Mouse (Mus musculus) CD4-positive naive resting alpha-beta T cell, adult 76 days (primary cell): ENCODE results near the gene Ihh. TPM values are rescaled to one million over a fixed set of nuclear protein-coding genes. Genes with fewer than 3 reads are reported as not detected.

ENCODE experiments used
- total RNA-seq: library from RNA; stranded (reverse); gene quantifications from one replicate; pipeline ENCODE4 v1.2.4, GENCODE M21; 2023

The Ihh gene
- 0.44 TPM for total RNA-seq

DNA sequence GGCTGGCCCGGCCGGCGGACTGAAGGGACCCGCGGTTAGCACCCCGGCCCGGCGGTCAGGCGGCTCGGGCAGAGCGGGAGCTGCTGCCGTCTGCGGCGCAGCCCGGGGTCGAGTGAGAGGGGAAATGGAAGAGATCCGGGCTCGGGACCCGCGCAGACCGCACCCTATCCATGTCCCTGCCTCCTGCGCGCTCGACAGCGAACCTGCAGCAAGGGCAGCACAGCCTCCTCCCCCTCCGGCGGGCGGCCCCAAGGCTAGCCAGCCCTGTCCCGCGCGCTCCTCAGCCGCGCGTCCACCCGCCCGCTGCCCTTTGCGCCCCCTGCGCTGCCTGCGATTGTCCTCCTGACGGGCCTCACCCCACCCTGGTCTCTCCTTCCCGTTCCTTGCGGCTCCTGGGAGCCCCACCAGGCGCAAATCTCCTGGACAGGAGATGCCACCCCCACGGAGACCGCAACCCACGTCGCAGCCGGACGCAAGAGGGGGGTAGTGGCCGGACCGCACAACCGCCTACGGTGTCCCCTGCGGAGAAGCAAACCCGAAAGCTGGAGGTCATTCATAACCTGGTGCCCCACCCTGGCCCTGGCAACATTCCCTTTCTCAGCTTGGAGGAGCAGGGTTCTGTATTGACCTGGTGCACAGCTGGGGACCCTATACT lies at the start of gene Ihh:
Gene Ihh (minus strand): TSS at position 117 of the 655 bp plus-strand sequence.

DNA sequence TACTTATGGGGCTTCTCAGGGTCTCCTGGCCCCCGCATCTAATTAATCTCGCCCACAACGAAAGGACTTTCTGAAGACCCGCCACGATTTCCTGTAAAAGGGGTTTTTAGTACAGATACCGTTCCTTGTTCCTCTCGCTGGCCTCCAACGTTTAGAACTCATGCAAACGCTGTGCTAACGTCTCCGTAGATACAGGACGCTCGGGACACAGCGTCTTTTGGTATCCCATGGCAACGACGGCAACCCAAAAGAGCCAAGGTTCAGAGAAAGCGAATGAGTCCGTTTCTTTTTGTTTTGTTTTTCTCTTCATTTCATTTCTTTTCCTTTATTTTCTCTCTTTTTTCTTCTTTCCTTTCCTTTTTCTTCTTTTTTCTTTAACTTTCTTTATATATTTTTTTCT lies 16.1 kb downstream of the Ihh start, which contains the start of gene Cfap65:
Gene Cfap65 (minus strand): TSS at position 198 of the 400 bp plus-strand sequence.

Other genes with a start within 250 kb of the Ihh start
- 3.5 TPM for gene Cyp27a1, start 238.1 kb downstream of the Ihh start, total RNA-seq
- gene Prkag3, start 202.5 kb downstream of the Ihh start, total RNA-seq = not detected
- gene Wnt6, start 179.8 kb downstream of the Ihh start, total RNA-seq = not detected
- gene Wnt10a, start 160.2 kb downstream of the Ihh start, total RNA-seq = 0.62 TPM
- not detected for gene Cdk5r2, start 96.7 kb downstream of the Ihh start, total RNA-seq
- gene Fev, start 66.3 kb downstream of the Ihh start, total RNA-seq = not detected
- not detected for gene Cryba2, start 58.5 kb downstream of the Ihh start, total RNA-seq
- not detected for gene Cfap65, start 16.1 kb downstream of the Ihh start, total RNA-seq
- 5.0 TPM for gene Nhej1, start 173.5 kb upstream of the Ihh start, total RNA-seq
- 5.5 TPM for gene Slc23a3, start 182.2 kb upstream of the Ihh start, total RNA-seq
- 127 TPM for gene Cnppd1, start 191.0 kb upstream of the Ihh start, total RNA-seq
- 72.2 TPM for gene Retreg2, start 191.1 kb upstream of the Ihh start, total RNA-seq
- gene Zfand2b, start 217.0 kb upstream of the Ihh start, total RNA-seq = 39.0 TPM
- gene Abcb6, start 228.7 kb upstream of the Ihh start, total RNA-seq = 3.5 TPM
- gene Ankzf1, start 240.5 kb upstream of the Ihh start, total RNA-seq = 18.1 TPM
- 37.7 TPM for gene Atg9a, start 240.5 kb upstream of the Ihh start, total RNA-seq